Mouse (Mus musculus): ENCODE data around the gene Rhobtb3. TPM values are rescaled to one million over a fixed set of nuclear protein-coding genes. Genes with fewer than 3 reads are reported as not detected.
A peak's percentile ranks its signal among the peaks of the same experiment; 100 is the strongest.

Rhobtb3 gene
- 32.2 and 32.5 TPM in 2 replicates for polyA plus RNA-seq (2015; fragmentation: Nextera tagmentation; extraction: Ambion mirVana)

DNA sequence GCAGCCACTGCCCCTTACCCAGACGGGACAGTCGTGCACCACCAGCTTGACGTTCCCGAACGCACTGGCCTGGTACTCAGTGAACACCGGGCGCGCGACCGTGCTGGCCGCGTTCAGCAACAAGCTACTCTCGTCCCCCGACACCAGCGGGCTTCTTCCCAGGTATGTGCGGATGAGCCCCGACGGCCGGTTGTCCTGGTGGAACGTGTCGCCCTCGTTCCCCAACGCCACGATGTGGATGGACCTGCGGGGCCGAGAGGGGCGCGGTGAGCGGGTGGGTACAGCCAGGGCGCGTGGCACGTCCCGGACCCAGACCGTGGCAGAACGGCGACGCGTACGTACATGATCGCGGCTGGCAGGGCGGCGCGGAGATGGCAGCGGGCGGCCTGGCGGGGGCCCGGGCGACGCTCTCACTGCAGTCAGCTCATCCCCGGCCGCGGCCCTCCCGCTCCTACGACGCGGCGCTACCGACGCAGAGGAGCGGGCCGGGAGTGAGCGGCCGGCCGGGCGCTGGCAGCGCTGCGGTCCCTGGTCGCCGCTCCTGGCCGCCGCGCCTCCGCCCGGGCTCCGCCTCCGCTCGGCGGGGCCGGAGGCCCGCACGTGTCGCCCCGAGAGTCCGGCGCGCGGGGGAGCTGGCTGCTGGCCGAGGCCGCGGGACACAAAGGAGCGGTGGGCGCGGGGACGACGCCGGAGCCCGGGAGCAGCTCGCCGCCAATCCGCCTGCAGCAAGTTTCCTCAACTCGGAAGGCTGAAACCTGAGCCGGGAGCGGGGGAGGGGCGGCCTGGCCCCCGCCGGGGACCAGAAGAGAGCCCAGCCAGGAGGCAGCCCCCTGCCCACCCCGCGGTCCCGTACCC, at the start of gene Rhobtb3:
Rhobtb3 (minus strand) TSS at position 737 of the 855 bp plus-strand sequence.
- ATAC-seq (ENCODE audit: borderline replicate concordance, extremely low read depth, low FRiP score, low TSS enrichment): peak; percentile 93
- Histone ChIP-seq H3K27me3 (no peaks in the 10 kb centered on the region), H3K27ac (peak within 1 kb of the TSS; percentile 99), H3K4me1 (peaks cover 10% of the 10 kb centered on the region), H3K4me2 (peak within 1 kb of the TSS; percentile 69), H3K36me3 (peaks cover 10% of the 10 kb centered on the region; the same call in 1 of the 2 replicates), H3K9ac (peak within 1 kb of the TSS; percentile 94), H3K4me3 (peak within 1 kb of the TSS; percentile 85), H3K9me3 (no peaks in the 10 kb centered on the region)
- 0% methylated on average over 70 of the region's 110 CpGs for WGBS

DNA sequence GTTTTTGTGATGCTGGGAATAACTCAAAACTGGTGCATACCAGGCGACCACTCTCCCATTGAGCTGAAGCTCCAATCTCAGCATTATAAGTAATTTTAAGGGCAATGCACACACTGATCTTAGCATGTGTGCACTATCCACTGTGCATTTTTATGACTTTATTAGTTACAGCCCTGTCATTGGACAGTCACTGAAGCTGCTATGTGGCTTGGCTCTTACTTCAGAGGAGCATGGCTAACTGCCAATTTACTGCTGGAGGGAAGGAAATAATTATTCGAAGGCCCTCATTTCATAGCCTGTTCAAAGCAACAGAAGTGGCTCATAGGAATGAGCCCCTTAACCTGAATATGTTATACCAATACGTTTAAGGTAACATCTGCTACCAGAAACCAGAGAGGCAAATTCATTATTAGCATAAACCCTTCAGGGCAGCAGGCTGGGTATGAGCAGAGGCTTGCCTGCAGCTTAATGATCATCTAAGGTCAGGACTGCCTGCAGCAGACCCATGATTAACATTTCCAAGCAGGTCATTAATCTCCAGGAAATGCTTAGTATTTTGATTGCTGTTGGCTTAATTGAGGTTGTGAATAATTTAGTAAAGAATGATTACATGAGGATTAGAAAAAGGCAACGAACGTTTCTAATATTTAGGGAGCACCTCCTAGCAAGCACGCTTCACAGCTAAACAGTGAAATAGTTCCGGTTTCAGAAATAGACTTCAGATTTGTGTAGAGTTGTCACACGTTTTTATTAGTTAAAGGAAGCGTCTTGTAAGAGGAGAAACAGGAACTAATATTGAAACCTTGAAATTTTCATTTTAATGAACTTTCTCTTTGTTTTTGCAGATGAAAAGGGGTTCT, 48.7 kb upstream of the Rhobtb3 start:
- no peak overlapping the region for H3K4me2 ChIP-seq

DNA sequence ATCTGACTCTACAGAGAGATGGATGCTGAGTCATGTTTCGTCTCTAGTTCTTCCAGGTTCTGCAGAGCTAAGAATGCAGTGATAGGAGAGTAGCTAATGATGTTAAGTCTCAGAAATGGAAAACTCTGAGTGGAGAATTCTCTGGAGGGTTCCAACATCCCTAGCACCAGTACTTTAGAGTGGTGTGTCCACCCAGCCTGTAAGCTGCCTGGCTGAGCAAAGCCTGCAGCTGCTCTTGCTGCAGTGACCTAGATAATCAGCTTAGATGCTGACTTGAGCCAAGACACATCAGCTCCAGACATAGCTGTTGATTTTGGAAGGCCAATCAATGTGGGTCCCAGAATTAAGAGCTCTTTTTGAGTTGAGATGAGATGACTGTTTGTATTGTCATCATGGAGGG, 44.4 kb upstream of the Rhobtb3 start:
- Histone ChIP-seq H3K27ac (no peak overlapping the region), H3K4me1 (peaks cover 5% of the 10 kb centered on the region; the same call in 1 of the 2 replicates), H3K27me3 (no peaks in the 10 kb centered on the region), H3K9ac (no peak overlapping the region), H3K4me3 (no peak overlapping the region), H3K4me2 (no peak overlapping the region), H3K9me3 (no peaks in the 10 kb centered on the region), H3K36me3 (no peaks in the 10 kb centered on the region)
- no peak for ATAC-seq (ENCODE audit: borderline replicate concordance, extremely low read depth, low FRiP score, low TSS enrichment)
- 84% methylated on average over 1 of the region's 1 CpGs for WGBS

More for the DNA sequence above, 48.7 kb upstream of the Rhobtb3 start:
- Histone ChIP-seq H3K9ac (no peak overlapping the region), H3K27ac (no peak overlapping the region), H3K9me3 (no peaks in the 10 kb centered on the region), H3K36me3 (no peaks in the 10 kb centered on the region), H3K4me3 (no peak overlapping the region), H3K27me3 (no peaks in the 10 kb centered on the region), H3K4me1 (peaks cover 5% of the 10 kb centered on the region; the same call in 1 of the 2 replicates)
- WGBS: 36% methylated on average over 9 of the region's 9 CpGs
- peak; percentile 92; the same call in 1 of the 2 replicates for ATAC-seq (ENCODE audit: borderline replicate concordance, extremely low read depth, low FRiP score, low TSS enrichment)

DNA sequence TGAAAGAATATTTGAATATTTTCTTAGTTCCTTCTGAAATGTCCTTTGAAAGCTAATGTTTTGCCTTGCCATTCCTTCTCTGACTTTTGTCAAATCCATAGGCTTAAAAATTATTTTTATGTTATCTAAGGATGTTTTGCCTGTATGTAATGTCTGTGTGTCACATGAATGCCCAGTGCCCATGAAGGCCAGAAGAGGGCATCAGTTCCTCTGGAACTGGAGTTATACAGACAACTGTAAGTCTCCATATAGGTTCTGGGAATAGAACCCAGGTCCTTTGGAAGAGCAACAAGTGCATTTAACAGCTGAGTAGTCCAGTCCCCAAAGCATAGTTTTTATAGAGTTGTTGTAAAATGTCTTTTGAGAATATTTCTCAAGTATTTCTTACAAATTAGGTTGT, 38.2 kb upstream of the Rhobtb3 start:
- Histone ChIP-seq H3K9me3 (no peaks in the 10 kb centered on the region), H3K36me3 (no peaks in the 10 kb centered on the region), H3K4me1 (no peaks in the 10 kb centered on the region), H3K9ac (no peak overlapping the region), H3K4me2 (no peak overlapping the region), H3K4me3 (no peak overlapping the region), H3K27me3 (no peaks in the 10 kb centered on the region), H3K27ac (no peak overlapping the region)
- ATAC-seq (ENCODE audit: borderline replicate concordance, extremely low read depth, low FRiP score, low TSS enrichment): no peak

DNA sequence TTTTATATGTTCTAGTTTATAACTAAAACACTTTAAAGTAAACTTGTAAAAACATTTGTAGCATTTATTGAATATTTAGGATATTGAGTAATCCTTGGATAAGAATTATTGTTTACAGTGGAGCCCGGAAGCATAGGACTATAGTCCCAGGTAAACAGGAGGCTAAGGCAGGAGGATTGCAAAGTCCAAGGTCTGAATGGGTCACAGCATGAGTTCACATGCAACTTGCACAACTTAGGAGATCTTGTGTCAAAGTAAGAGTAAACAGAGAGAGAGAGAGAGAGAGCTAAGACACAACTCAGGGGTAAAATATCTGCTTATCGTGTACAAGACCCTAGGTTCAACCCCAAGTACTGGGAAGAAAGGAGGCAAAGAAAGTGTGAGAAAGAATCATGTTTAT, 32.9 kb upstream of the Rhobtb3 start:
- Histone ChIP-seq H3K9me3 (no peaks in the 10 kb centered on the region), H3K36me3 (no peaks in the 10 kb centered on the region), H3K27me3 (no peaks in the 10 kb centered on the region), H3K4me3 (no peak overlapping the region), H3K4me2 (no peak overlapping the region), H3K9ac (no peak overlapping the region), H3K4me1 (no peaks in the 10 kb centered on the region), H3K27ac (no peak overlapping the region)
- WGBS: 47% methylated on average over 2 of the region's 2 CpGs
- ATAC-seq (ENCODE audit: borderline replicate concordance, extremely low read depth, low FRiP score, low TSS enrichment): no peak

DNA sequence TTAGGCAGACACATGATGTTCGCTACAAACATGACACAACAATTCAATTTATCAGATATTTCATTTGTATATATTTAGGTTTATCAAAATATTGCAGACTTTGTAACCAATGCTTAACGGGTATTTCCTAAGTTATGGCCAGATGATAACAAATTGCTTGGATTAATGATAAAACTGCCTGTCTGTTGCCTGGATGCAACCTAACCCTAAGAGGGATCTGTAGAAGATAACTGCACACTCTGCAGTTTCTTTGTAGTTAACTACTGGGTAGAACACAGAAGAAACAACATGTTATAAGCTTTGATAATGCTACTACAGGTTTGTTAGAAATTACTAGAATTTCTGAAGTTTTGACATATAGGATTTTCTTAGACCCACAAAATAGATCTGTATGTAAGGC, 32.5 kb upstream of the Rhobtb3 start:
- H3K36me3 ChIP-seq: no peaks in the 10 kb centered on the region
- no peaks in the 10 kb centered on the region for H3K4me1 ChIP-seq
- ATAC-seq (ENCODE audit: borderline replicate concordance, extremely low read depth, low FRiP score, low TSS enrichment): no peak
- H3K4me3 ChIP-seq: no peak overlapping the region
- no peaks in the 10 kb centered on the region for H3K9me3 ChIP-seq
- H3K27ac ChIP-seq: no peak overlapping the region
- H3K4me2 ChIP-seq: no peak overlapping the region
- WGBS: 63% methylated on average over 2 of the region's 2 CpGs
- no peaks in the 10 kb centered on the region for H3K27me3 ChIP-seq
- no peak overlapping the region for H3K9ac ChIP-seq

DNA sequence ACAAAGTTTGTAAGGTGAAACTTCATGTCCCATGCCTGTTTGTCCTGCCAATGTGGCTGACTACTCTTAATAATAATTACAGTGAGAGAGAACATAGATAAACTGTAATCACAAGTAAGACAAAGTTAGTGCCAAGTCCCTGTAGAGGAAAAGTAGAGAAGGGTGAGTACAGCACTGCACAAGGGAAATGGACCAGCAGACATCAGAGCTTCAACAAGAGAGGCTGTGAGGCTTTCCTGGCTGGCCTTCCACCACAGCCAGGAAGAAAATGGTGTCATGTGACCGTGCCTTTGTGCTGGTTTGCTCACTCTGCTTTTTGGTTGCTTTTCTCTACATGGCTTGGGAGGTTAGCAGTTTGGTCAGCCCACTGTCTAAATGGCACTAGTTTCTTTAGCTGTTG, 31.9 kb upstream of the Rhobtb3 start:
- 54% methylated on average over 1 of the region's 1 CpGs for WGBS
- H3K4me3 ChIP-seq: no peak overlapping the region
- H3K27me3 ChIP-seq: no peaks in the 10 kb centered on the region
- H3K4me2 ChIP-seq: no peak overlapping the region
- H3K9me3 ChIP-seq: no peaks in the 10 kb centered on the region
- no peaks in the 10 kb centered on the region for H3K36me3 ChIP-seq
- no peak overlapping the region for H3K27ac ChIP-seq
- H3K4me1 ChIP-seq: no peaks in the 10 kb centered on the region
- ATAC-seq (ENCODE audit: borderline replicate concordance, extremely low read depth, low FRiP score, low TSS enrichment): no peak
- no peak overlapping the region for H3K9ac ChIP-seq

DNA sequence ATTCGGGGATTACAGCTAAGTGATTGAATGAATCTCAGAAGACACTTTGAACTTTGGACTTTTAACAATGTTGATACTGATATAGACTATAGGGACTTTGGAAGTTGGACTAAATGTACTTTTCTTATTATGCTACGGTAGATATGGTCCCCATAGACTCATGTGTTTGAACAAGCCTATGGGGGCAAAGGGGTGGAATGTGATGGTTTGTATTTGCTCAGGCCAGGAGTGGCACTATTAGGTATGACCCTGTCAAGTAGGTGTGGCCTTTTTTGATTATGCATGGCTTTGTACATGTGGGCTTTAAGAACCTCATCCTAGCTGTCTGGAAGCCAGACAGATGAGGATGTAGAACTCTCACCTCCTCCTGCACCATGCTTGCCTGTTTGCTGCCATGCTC, 30.8 kb upstream of the Rhobtb3 start:
- Histone ChIP-seq H3K27ac (no peak overlapping the region), H3K27me3 (no peaks in the 10 kb centered on the region), H3K4me3 (no peak overlapping the region), H3K36me3 (no peaks in the 10 kb centered on the region), H3K4me2 (no peak overlapping the region), H3K9ac (no peak overlapping the region), H3K4me1 (no peaks in the 10 kb centered on the region), H3K9me3 (no peaks in the 10 kb centered on the region)
- no peak for ATAC-seq (ENCODE audit: borderline replicate concordance, extremely low read depth, low FRiP score, low TSS enrichment)
- 65% methylated on average over 2 of the region's 2 CpGs for WGBS

DNA sequence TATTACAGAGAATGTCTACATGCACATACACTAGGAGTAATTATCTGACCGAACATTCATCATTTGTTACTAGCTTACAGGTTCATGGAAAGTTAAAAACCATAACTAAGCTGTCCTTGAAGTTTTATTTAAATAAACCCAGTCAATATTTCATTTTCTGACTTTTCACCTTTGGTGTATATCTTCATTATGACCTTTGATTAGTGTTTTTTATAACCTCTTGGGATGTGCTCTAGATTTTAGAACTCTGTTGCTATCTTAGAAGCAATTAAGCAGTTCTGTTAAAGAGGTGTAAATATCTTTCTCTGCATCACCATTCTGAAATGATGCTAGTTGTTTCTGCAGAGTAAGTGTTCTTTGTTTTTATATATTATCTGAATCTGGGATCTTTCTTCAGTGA, 23.1 kb upstream of the Rhobtb3 start, which contains the start of gene Spata9:
Spata9 (plus strand) TSS at position 301 of the 400 bp plus-strand sequence.
- WGBS: 78% methylated on average over 1 of the region's 1 CpGs
- H3K27me3 ChIP-seq: no peaks in the 10 kb centered on the region

DNA sequence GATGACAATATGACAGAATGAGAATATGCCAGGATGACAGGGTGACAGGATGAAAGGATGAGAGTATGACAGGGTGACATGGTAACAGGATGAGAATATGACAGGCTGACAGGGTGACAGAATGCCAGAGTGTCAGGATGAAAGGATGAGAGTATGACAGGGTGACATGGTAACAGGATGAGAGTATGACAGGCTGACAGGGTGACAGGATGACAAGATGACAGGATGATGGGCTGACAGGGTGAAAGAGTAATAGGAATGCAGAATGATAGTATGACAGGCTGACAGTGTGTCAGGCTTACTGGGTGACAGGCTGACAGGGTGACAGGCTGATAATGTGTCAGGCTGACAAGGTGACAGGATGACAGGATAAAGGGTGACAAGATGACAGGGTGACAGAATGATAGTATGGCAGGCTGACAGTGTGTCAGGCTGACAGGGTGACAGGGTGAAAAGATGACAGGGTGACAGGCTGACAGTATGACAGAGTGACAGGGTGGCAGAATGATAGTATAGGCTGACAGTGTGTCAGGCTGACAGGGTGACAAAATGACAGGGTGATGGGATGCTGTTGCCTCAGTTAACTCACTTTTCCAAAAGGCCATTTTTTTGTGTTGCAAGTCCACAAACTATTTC, 11.8 kb upstream of the Rhobtb3 start:
- Histone ChIP-seq H3K27me3 (peaks cover 3% of the 10 kb centered on the region; the same call in 1 of the 2 replicates), H3K36me3 (no peaks in the 10 kb centered on the region), H3K27ac (no peak overlapping the region), H3K4me3 (no peak overlapping the region), H3K9me3 (no peaks in the 10 kb centered on the region), H3K4me1 (peaks cover 2% of the 10 kb centered on the region; the same call in 1 of the 2 replicates), H3K4me2 (no peak overlapping the region), H3K9ac (no peak overlapping the region)
- peak; percentile 76 for ATAC-seq (ENCODE audit: borderline replicate concordance, extremely low read depth, low FRiP score, low TSS enrichment)

More for the DNA sequence above, 23.1 kb upstream of the Rhobtb3 start, which contains the start of gene Spata9:
- Histone ChIP-seq H3K27ac (no peak within 1 kb of the TSS), H3K4me1 (no peaks in the 10 kb centered on the region), H3K4me2 (no peak within 1 kb of the TSS), H3K4me3 (no peak within 1 kb of the TSS), H3K9me3 (no peaks in the 10 kb centered on the region), H3K9ac (no peak within 1 kb of the TSS), H3K36me3 (no peaks in the 10 kb centered on the region)
- ATAC-seq (ENCODE audit: borderline replicate concordance, extremely low read depth, low FRiP score, low TSS enrichment): no peak

DNA sequence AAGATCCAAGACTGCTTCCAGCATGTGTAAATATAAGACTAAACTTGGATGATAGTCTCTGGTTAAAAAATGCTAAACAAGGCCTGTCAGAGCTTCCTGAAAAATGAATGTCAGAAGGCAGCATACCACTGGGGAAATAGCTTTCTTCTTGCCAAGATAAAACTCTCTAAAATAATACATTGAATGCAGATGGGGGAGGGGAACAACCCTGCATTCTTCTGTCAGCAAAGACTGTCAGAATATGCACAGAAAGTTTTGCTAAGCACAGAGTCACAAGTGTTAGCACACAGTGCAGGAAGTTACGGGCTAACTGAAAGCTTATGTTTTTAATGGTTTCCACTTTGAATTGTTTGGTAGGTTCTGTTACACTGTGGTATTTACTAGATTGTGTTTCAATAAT, 6.6 kb upstream of the Rhobtb3 start:
- no peaks in the 10 kb centered on the region for H3K9me3 ChIP-seq
- H3K4me1 ChIP-seq: peaks cover 2% of the 10 kb centered on the region; the same call in 1 of the 2 replicates
- H3K36me3 ChIP-seq: no peaks in the 10 kb centered on the region
- no peak overlapping the region for H3K4me3 ChIP-seq
- no peak overlapping the region for H3K4me2 ChIP-seq
- peak; percentile 57; the same call in 1 of the 2 replicates for ATAC-seq (ENCODE audit: borderline replicate concordance, extremely low read depth, low FRiP score, low TSS enrichment)
- no peaks in the 10 kb centered on the region for H3K27me3 ChIP-seq
- H3K27ac ChIP-seq: no peak overlapping the region
- no peak overlapping the region for H3K9ac ChIP-seq
- WGBS: 23% methylated on average over 1 of the region's 1 CpGs
